Mouse (Mus musculus) adrenal gland, postnatal 4 days (tissue): ENCODE data around the gene Dmp1. TPM values are rescaled to one million over a fixed set of nuclear protein-coding genes. Genes with fewer than 3 reads are reported as not detected.

Experiments
- DNase-seq, 2 experiments: peaks; one replicate each; pipeline ENCODE4 v3.0.0; 2021 to 2022; ENCODE audit warnings: low spot score in 2 of 2, mixed read lengths in 2 of 2
- total RNA-seq, 2 experiments: library from RNA; stranded (reverse); gene quantifications; 2 replicates each; pipeline ENCODE4 v1.2.3; 2021

Gene Dmp1
- total RNA-seq, 2 experiments from 2014 or later: 0.11 TPM; not detected in 1

DNA sequence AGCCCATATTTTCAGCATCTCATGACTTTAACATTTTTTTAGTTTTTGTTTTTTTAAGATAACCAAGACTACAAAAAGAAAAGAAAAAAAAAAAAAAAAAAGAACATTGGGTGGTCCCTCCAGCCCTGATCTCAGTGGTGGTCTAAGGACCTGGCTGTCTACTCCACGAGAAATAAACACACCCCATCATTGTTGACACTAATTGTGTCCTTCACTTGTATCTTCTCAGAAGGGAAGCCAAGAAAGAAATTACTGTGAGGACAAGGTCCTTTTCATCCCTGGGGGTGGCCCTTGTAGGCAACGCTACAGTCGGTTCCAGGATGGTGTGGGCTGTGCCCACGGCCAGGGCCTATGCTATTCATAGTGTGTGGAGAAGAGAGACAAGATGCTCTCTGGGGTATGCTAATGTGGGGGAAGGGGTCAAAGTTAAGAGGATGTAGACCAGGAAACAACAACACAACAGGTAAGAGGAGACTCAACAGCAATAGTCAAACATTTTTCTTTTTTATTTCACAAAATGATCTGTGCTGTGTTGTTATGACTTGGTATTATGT, 59.6 kb downstream of the Dmp1 start:
- DNase-seq: no peak

DNA sequence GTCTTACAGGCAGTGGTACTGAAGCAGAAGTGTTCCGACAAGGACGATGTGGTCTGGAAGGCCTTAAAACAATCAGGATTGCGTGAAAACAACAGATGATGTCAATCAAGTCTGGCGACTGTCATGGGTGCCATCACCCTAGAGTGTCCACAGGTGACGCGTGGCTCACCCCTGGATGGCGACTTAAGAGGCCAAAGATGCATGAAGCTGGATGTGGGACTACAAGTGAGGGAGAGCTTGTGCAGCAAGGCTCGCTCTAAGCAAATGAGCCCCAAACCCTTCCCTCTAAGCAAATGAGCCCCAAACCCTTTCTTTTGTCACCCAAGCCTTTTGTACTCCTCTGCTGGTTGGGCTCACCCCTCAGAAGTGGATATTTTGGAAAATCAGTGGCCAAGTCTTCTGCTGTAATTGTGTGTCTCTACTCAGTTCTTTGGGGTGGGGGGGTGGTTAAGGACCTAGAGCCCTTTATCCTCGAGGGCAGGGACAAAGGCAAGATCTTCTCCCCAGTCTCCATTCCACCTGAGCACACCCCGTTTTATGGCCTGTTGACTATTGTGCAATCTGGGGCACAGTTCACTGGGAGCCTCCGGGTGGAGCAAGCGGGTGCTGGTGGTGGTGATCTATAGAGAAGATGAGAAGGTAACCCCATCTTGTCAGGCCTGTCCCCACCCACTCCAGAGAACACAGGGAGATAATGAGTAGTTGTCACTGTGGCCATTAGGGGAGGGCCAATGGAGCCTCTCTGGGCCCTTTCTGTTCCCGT, 60.8 kb downstream of the Dmp1 start:
- DNase-seq: no peak

Other genes starting within 250 kb of the Dmp1 start
- 10 to 100 TPM in 1 of 2 experiments, 1 to 10 TPM in 1; 6.2 to 49.6 TPM for gene Hsd17b13, start 225.2 kb upstream of the Dmp1 start, total RNA-seq
- gene Hsd17b11, start 180.7 kb upstream of the Dmp1 start, total RNA-seq: 10 to 100 TPM; 67.7 to 72.2 TPM
- 10 to 100 TPM; 53.2 to 54.8 TPM for gene Nudt9, start 156.3 kb upstream of the Dmp1 start, total RNA-seq
- gene Gm17660, start 125.0 kb upstream of the Dmp1 start, total RNA-seq: not detected
- gene Sparcl1, start 88.9 kb upstream of the Dmp1 start, total RNA-seq: 10 to 100 TPM; 83.2 to 85.6 TPM
- gene Dspp, start 31.9 kb upstream of the Dmp1 start, total RNA-seq: not detected
- 1 to 10 TPM in 1 of 2 experiments, under 1 TPM in 1; 0.34 to 1.6 TPM for gene Ibsp, start 96.6 kb downstream of the Dmp1 start, total RNA-seq
- gene Mepe, start 122.7 kb downstream of the Dmp1 start, total RNA-seq: not detected
- gene Spp1, start 232.5 kb downstream of the Dmp1 start, total RNA-seq: 10 to 100 TPM in 1 of 2 experiments, 1 to 10 TPM in 1; 5.8 to 55.5 TPM